Mouse (Mus musculus) testis, adult 10 weeks (tissue): Measurements from ENCODE around the gene Tab2. TPM values are rescaled to one million over a fixed set of nuclear protein-coding genes. Genes with fewer than 3 reads are reported as not detected.

Experiments used
- polyA plus RNA-seq: library from polyadenylated mRNA; stranded (reverse); fragments of 350-450 nt; fragmentation: Illumina TruSeq; extraction: RNeasy Lipid Tissue Mini Kit (QIAGEN cat#74804); gene quantifications from one replicate; pipeline ENCODE4 v1.2.3, GENCODE M21; 2014; ENCODE audit warnings: low read depth, low replicate concordance

The Tab2 gene
- polyA plus RNA-seq = 43.1 TPM

DNA sequence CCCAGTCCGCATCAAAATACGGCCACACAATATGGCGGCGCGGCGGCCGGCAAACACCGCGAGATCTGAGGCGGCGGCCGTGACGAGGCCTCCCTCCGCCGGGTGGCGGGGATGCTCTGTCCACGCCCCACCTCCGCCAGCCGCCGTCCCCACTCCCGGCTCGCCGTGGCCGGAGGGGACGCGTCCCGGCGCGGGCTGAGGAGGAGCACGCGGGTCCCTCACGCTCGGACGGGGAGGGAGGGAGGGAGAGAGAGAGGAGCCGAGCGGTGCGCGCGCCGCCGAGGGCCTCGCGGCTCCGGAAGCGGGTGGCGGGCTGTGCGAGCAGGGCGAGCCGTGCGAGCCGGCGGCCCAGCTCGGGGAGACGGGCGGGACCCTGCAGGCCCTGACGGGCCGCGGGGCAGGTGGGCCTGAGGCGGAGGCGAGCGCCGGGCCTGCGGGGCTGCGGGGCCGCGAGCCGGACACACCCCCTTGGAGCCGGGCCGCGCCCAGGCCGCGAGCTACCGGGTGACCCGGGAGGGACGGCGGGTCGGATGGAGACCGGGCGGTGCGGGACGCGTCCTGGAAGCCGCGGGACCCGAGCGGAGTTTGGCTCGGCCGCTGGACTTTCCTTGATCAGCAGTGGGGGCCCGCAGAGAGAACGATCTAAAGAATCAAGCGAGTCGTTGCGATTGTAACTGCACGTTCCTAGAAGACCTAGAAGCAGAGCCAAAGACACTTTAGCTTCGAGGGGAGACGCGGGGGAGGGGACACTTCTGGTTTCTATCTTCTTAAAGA, at the start of gene Tab2:
Gene Tab2 (minus strand): TSS at position 3 of the 774 bp plus-strand sequence.

Other genes with a start within 250 kb of the Tab2 start
- gene Katna1, start 230.2 kb downstream of the Tab2 start, polyA plus RNA-seq = 31.2 TPM
- 97.7 TPM for gene Ginm1, start 163.4 kb downstream of the Tab2 start, polyA plus RNA-seq
- 59.3 TPM for gene Ppil4, start 163.3 kb downstream of the Tab2 start, polyA plus RNA-seq
- 0.10 TPM for gene Zc3h12d, start 123.8 kb downstream of the Tab2 start, polyA plus RNA-seq